Mouse (Mus musculus): ENCODE data around the gene Aldh1a2.

Aldh1a2 gene

GRCm38 (mm10) chr9:71215248-71216035 is at the start of gene Aldh1a2:
Gene Aldh1a2 (plus strand): TSS chr9:71215789.
- DNase-seq (ENCODE audit: low read depth in 1 of 2, low spot score in 2 of 2), result peak in 1 of 2 experiments; percentile 28

GRCm38 (mm10) chr9:71166019-71166705 is 49.4 kb upstream of the Aldh1a2 start:
- DNase-seq (ENCODE audit: low read depth in 1 of 2, low spot score in 2 of 2), result no peak

DNA sequence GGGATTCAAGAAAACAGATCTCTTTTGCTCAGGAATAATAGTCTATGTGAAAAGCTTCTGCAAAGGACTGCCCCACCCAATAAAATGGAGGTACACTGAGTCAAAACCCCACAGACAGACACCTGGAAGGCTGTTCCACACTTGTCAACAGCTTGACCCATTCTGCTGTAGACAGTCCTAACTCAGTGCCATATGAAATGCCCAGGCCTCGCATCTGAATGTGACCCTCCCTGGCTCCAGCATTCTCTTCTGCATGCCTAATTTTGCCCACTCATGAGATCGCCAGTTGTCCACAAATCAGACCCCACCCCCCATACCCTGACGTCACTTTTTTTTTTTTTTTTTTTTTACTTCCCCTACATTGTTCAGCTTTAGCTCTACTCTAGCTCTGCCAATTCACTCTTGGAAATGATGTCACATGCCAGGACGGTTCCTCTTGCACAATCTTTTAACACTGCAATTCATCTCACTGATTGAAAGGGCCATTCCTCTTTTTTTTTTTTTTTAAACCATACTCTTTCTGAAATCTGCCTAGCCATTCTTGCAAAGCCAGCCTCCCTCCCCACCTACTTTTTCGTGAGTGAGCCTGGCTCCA is 48.6 kb upstream of the Aldh1a2 start:
- DNase-seq (ENCODE audit: low read depth in 1 of 2, low spot score in 2 of 2), result peak; percentile 45 to 53

GRCm38 (mm10) chr9:71167473-71168215 is 47.9 kb upstream of the Aldh1a2 start:
- DNase-seq (ENCODE audit: low read depth in 1 of 2, low spot score in 2 of 2), result no peak

GRCm38 (mm10) chr9:71168511-71168910 is 47.1 kb upstream of the Aldh1a2 start, which contains the start of gene Aqp9:
Gene Aqp9 (minus strand): TSS chr9:71168682.
- DNase-seq (ENCODE audit: low read depth in 1 of 2, low spot score in 2 of 2), result no peak

- no peak for DNase-seq (ENCODE audit: low read depth in 1 of 2, low spot score in 2 of 2)
Observed at GRCm38 (mm10) chr9:71173533-71173932, 42.1 kb upstream of the Aldh1a2 start.

GRCm38 (mm10) chr9:71174316-71174975 is 41.1 kb upstream of the Aldh1a2 start:
- DNase-seq (ENCODE audit: low read depth in 1 of 2, low spot score in 2 of 2), result no peak

- no peak for DNase-seq (ENCODE audit: low read depth in 1 of 2, low spot score in 2 of 2)
Observed at GRCm38 (mm10) chr9:71175686-71176085, 39.9 kb upstream of the Aldh1a2 start.

GRCm38 (mm10) chr9:71179276-71179896 is 36.2 kb upstream of the Aldh1a2 start:
- no peak for DNase-seq (ENCODE audit: low read depth in 1 of 2, low spot score in 2 of 2)

- DNase-seq (ENCODE audit: low read depth in 1 of 2, low spot score in 2 of 2), result no peak
Observed at GRCm38 (mm10) chr9:71179964-71180700, 35.5 kb upstream of the Aldh1a2 start.

GRCm38 (mm10) chr9:71185285-71185684 is 30.3 kb upstream of the Aldh1a2 start:
- DNase-seq (ENCODE audit: low read depth in 1 of 2, low spot score in 2 of 2), result no peak

- no peak for DNase-seq (ENCODE audit: low read depth in 1 of 2, low spot score in 2 of 2)
Observed at GRCm38 (mm10) chr9:71185823-71186222, 29.8 kb upstream of the Aldh1a2 start.

GRCm38 (mm10) chr9:71187396-71187795 is 28.2 kb upstream of the Aldh1a2 start:
- DNase-seq (ENCODE audit: low read depth in 1 of 2, low spot score in 2 of 2), result no peak

DNA sequence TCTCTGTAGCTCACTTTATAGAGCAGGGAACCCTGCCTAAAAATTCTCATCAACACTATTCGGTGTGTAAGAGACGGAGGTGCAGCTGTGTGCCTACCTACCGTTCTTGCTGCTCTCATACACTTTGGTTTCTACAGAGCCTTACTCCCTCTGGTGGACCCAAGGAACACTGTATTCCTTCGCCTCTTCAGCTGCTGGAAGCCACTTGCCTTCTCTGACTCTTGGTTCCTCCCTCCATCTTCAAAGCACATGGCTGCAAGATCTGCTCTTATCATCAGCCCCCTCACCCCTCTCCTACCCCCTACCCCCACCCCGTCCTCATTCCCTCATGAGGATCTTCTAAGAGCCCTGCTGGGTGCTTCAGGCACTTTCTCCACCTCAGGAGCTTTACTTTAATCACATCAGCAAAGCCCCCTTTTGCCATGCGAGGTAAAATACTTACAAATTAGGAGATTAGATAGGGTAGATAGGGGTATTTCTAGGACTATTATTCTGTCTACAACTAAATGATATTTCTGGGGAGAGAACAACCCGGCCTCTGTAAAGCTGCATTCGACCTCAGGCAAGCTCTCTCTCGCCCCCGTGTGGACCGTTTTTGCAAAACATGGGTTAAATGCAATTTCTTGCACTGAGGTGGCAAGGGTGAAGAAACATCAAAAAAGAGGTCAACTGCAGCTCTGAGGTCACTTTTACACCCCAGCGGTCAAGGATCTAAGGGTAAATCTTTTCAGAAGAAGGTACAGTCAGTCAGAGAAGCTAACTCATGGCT is 26.8 kb upstream of the Aldh1a2 start:
- peak in 1 of 2 experiments; percentile 62 for DNase-seq (ENCODE audit: low read depth in 1 of 2, low spot score in 2 of 2)

GRCm38 (mm10) chr9:71198826-71199225 is 16.8 kb upstream of the Aldh1a2 start:
- DNase-seq (ENCODE audit: low read depth in 1 of 2, low spot score in 2 of 2), result no peak

DNA sequence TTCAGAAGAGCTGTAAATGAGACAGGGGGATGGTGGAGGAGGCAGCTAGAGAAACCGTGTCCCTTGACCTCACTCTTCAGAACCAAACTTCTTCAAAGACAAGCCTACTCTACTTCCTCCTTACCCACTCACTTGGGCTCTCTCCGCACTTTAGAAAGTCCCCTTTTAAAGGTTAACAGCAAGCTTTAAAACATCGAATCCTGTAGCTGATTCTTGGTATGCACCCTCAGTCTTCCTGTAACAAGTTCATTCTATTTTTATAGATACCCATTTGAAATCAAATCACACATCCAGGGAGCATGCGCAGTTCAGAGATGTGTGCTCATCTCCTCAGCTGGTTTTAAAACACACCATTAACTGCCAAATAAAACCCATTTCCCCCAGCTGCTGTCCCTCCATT is 13.3 kb upstream of the Aldh1a2 start:
- no peak for DNase-seq (ENCODE audit: low read depth in 1 of 2, low spot score in 2 of 2)

DNA sequence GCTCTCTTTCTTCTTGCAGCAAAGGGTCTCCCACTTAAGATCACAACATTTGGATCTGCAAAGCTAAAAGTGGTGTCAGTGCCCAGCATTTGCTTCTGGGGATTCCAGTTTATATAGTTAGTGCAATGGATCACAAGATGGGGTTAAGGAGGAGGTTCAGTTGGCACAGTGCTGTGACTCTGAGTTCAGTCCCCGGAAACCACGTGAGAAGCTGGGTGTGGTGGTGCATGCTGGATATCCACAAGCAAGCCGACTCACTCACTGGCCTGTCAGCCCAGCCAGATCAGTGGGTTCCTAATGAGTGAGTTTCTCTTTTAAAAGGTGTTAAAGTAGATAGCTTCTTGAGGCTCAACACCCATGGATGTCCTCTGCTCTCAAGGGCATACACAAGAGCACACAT is 6.3 kb upstream of the Aldh1a2 start:
- DNase-seq (ENCODE audit: low read depth in 1 of 2, low spot score in 2 of 2), result no peak

GRCm38 (mm10) chr9:71210870-71211269 is 4.7 kb upstream of the Aldh1a2 start:
- no peak for DNase-seq (ENCODE audit: low read depth in 1 of 2, low spot score in 2 of 2)

- peak; percentile 44 to 48 for DNase-seq (ENCODE audit: low read depth in 1 of 2, low spot score in 2 of 2)
Observed at GRCm38 (mm10) chr9:71213636-71214035, 2.0 kb upstream of the Aldh1a2 start.
